Mouse (Mus musculus): ENCODE measurements around the gene Gramd1c.

GRCm38 (mm10) chr16:43963780-43964179, 99.4 kb downstream of the Gramd1c start:
- TF ChIP-seq EP300 (IDR thresholded peaks at IDR 0.05; ENCODE audit: low read depth) (no peak), CTCF (IDR thresholded peaks at IDR 0.05; ENCODE audit: low read depth) (no peak)

Measured in liver, embryonic 14.5 days (tissue).